Mouse (Mus musculus) frontal cortex, adult 2 months (tissue): Measurements from ENCODE around the gene Astn2. TPM values are rescaled to one million over a fixed set of nuclear protein-coding genes. Genes with fewer than 3 reads are reported as not detected.

ENCODE experiments used
- DNase-seq, 2 experiments: peaks; one replicate each; pipeline ENCODE4 v3.0.0; 2022; ENCODE audit warnings: low spot score in 1 of 2; ENCODE audit errors: extremely low spot score in 1 of 2
- polyA plus RNA-seq: library from polyadenylated mRNA; depleted of rRNA; stranded (reverse); fragments of >200 nt; gene quantifications from 2 replicates; pipeline ENCODE4 v1.2.3, GENCODE M21; 2012

Astn2 gene
- polyA plus RNA-seq, 1 experiment: 18.2 TPM

GRCm38 (mm10) chr4:65481632-65482031 is 922.8 kb downstream of the Astn2 start:
- DNase-seq: no peak

- DNase-seq: peak in 1 of 2 experiments; percentile 59
These were observed 927.3 kb downstream of the Astn2 start for GRCm38 (mm10) chr4:65477106-65477505.

DNA sequence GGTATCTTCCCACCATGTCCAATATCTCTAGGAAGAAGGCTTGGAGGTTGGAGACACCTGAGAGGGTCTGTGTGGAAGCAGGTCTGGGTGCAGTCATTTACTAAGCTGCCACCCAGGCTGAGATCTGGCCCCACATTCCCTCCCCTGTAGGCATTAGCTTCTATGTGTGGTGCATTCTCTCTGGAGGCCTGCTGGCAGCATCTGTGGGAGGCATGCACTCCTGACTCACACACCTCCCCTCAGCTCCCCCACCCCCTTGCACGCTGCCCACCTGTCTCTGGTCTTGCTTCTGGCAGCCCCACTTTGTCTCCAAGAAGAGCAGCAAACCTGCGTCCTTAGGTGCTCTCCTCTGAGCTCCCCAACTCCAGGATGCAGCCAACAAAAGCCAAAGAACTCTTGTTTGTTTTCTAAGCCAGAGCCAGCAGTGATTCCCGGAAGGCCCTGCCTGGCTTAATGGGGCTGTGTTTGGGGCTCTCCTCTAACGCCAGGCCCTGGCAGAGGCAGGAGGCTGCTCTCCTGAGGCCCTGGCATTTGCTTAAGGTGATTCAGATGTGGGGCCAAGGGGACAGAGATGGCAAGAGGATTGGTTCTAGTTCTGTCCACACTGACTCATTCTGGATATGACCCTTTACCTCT is 928.4 kb downstream of the Astn2 start:
- no peak for DNase-seq

DNA sequence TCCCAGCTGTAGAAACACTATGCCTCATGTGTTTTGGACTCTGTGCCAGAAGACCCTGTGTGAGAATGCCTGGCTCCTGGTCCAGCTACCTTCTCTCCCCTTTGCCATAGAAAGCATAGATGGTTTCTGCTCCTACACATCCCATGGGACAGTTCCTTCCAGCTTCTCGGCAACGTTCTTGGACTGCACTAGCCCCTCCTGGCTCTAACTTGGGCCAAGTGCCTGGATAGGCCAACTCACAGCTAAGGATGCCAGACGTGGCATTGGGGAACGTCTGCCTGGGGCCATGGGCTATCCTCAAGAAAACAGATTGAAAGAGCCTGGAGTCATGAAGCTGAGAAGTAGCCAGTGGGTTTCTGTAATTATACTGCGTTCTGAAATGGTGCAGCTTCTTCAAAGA is 931.3 kb downstream of the Astn2 start:
- no peak for DNase-seq

DNA sequence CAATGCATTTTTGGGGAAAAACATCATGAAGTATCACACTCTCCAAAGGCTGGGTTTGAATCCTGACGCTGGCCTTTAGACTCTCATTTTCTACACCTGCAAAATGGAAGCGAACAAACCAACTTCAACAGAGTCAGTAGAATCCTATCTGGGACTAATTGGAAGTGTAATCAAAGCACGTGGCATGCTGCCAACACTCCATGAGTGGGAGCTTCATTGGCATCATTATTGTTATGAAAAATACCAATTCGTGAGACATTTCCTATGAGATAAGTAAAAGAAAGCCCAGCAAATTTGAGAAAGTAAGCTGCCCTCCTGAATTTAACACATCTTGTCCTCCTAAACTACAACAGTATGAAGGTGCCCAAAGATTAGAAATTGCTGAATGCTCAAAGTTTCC is 955.2 kb downstream of the Astn2 start:
- peak in 1 of 2 experiments; percentile 14 for DNase-seq

GRCm38 (mm10) chr4:65441746-65442145 is 962.7 kb downstream of the Astn2 start:
- no peak for DNase-seq

DNA sequence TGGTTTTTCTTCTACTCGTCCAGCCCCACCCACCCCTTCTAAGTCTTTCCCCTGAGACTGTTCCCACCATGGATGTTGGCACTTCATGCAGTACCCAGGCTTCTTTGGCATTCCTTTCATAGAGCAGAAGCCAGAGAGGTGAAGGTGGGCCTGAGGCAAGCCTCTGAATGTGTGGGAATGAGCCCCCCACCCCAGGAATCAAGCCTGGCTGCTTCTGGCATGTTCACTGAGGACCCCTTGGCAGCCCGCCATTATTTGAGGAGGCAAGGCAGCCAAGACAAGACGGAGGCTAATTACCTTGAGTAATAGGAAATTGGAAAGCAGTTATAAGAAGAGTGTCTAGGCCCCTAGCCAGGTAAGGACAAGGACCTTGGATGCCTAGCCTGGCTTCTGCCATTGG is 973.6 kb downstream of the Astn2 start:
- DNase-seq: no peak

DNA sequence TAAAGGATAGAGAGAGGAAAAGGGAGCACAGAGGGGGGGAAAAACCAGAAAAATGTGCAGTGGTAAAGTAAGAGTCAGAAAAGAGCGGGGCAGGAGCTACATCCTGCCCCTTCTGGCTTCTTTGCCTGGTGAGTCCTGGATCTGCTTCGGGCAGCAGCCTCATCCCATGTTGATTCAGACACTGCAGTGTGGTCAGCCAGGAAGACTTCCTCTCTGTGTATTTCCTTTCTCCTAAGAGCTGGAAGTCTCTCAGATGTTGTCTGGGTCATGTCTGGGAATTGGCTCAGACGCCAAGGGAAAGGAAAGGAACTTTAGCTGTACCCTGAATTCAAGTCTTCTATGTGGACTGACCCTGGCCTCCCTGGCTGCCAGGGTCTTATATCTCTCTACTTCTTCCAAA is 976.9 kb downstream of the Astn2 start:
- no peak for DNase-seq

- no peak for DNase-seq
These were observed 978.0 kb downstream of the Astn2 start for GRCm38 (mm10) chr4:65426437-65426836.

DNA sequence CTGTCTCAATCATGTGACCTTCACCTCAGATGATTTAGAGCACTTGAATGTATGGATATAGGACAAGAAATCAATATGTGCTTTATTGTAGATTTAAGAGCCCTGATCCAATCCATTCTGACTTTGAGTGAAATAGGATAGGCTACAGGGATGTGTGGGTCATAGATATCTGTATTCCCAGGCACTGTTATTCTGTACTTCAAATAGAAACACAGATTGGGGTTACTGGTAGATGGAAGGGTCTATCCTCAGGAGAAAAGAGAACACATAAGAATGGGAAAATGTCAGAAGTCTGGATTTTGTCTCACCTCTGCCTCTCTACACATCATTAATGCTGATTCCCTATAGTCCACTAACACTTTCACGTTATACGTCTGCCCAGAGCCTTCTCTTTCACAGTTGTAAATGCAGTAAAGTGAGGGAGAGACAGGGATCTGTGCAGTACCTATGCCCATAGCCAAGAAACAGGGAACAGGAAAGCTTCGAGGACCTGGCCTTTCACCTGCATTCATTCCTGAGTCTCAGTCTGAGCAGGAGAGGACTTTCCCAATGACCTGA is 981.3 kb downstream of the Astn2 start:
- no peak for DNase-seq

DNA sequence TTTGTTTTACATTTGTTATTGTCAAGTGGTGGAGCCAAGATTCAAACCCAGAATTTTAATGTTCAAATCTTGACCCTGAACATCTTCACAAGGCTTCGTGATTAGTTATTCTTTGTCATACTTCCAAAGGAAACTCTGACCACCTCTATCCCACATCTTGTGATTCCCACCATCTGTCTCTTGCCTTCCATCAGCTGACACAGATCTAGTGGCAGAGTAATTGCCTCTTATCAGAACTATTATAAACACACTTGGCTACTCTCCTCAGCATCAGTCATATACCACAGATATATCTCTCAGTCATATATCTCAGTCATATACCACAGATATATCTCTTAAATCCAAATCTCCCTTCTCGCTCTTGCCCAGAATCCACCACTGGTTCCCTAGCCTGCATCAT is 983.1 kb downstream of the Astn2 start:
- DNase-seq: no peak

- DNase-seq: no peak
These were observed 983.9 kb downstream of the Astn2 start for GRCm38 (mm10) chr4:65420511-65420931.

GRCm38 (mm10) chr4:65415507-65415906 is 988.9 kb downstream of the Astn2 start:
- DNase-seq: no peak

DNA sequence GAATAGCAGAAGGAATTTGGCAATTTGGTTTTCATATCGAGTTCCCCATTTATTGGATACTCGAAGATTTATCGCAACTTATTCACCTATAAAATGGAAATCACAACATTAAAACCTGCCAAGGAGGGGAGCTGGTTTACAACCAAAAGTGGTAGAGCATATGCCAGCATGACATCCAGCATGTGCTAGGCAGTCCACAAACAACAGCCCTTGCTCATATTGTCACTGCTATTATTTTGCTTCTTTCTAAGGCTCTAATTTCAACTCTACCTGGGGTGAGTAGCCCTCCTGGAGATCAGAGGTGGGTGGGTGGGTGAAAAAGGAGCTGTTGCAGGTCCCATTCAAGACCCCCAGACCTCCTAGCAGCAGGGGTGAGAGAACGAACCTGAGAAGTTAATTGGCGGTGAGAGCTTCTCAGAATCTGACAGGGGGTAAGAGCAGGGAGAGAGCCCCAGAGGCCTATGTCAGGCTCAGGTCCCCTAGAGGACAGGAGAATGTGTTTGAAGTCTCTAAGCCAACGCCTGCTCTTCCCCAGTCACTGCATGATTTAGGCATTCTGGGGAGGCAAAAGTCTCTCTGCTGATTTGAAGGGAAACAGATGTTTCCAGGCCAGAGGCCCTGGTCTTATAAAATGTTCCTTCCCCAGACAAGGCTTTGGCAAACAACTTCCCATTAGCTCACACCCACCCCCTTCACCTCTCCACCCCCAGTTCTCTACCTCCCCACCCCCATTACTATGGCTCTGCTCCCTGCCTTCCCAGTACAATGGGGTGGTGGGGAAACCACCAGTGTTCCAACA is 1001.4 kb downstream of the Astn2 start:
- no peak for DNase-seq

DNA sequence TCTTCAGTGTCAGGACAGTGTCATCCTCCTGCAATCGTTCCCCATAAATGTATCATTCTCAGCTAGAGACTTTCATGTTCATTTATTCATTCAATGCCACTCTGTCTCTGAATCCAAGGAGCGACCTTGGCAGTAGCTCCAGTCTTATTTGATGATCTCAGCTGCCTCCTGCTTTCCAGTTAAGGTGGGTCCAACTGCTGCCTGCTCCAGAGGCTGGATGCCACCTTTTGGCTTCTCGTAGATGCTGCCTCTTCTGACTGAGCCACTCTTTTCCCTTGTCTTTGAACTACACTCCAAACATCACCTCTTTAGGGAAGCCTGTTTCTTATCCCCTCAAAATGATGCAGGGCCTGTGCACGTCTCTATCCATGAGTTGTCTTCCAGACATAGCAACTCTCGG is 1002.1 kb downstream of the Astn2 start:
- no peak for DNase-seq

DNA sequence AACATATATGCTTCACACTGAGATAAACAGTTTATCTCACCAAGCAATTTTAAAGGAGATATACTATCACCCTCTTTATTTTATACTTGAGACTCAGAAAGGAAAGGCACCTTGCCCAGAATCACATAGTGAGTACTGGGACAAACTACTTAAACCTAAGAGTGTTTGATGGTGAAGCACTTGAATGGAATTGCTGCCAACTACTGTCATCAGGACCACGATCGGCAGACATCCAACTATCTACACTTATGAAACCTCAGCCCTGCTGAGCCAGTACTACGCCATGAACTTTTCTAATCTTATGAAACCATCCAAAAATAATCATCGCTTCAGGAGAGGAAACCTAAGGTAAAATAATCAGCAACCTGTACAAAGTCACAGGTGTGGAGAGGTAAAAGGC is 1005.0 kb downstream of the Astn2 start:
- no peak for DNase-seq

- DNase-seq: peak in 1 of 2 experiments; percentile 13
These were observed 1007.6 kb downstream of the Astn2 start for GRCm38 (mm10) chr4:65396806-65397205.

- no peak for DNase-seq
These were observed 1013.4 kb downstream of the Astn2 start for GRCm38 (mm10) chr4:65391001-65391400.

- DNase-seq: no peak
These were observed 1021.3 kb downstream of the Astn2 start for GRCm38 (mm10) chr4:65383070-65383469.

- no peak for DNase-seq
These were observed 1025.0 kb downstream of the Astn2 start for GRCm38 (mm10) chr4:65379461-65379860.

GRCm38 (mm10) chr4:65376571-65376970 is 1027.8 kb downstream of the Astn2 start:
- no peak for DNase-seq

DNA sequence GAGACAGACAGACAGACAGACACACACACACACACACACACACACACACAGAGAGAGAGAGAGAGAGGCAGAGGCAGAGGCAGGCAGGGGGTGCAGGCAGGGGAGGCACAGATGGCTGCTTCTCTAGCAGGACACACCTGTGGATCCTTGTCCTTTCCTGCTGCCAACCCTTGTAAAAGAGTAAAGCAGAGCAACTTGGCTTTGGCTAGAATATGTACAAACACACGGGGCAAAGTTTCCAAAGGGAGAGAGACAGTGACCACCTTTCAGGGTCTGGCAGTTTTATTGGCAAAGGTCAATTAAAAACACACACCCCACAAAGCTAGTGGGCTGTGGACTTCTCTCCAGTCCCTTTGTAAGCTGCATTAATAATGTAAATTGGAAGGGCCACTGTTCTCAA is 1030.6 kb downstream of the Astn2 start:
- DNase-seq: no peak
